Mouse (Mus musculus) heart, postnatal 36 days (tissue): Measurements from ENCODE around the gene Ankrd45. TPM values are rescaled to one million over a fixed set of nuclear protein-coding genes. Genes with fewer than 3 reads are reported as not detected.
"Not testable (repeated sequence)": the region's sequence is repeated elsewhere in the genome, so short reads cannot be mapped to it uniquely, and the experiment has no call there.

Experiments used
- DNase-seq, 2 experiments: peaks; one replicate each; pipeline ENCODE4 v3.0.0; 2021 to 2022
- intact Hi-C: fragments of 180-260 bp; cut with DNase I; formaldehyde crosslinking; loops from one replicate; pipeline ENCODE4 v1.15.1; 2025
- total RNA-seq, 2 experiments: library from RNA; stranded (reverse); gene quantifications; 2 replicates each; pipeline ENCODE4 v1.2.3; 2021

The Ankrd45 gene
- 1 to 10 TPM; 2.3 to 2.8 TPM for total RNA-seq

GRCm38 (mm10) chr1:161142531-161143159 is at the start of gene Ankrd45:
Gene Ankrd45, plus strand, starts transcription at chr1:161142691.
- DNase-seq, result peak in 1 of 2 experiments; percentile 9
- intact Hi-C loops, result no loop called here

GRCm38 (mm10) chr1:161099721-161100405 is 42.6 kb upstream of the Ankrd45 start:
- intact Hi-C loops, result loop anchor here (5.0 kb wide), 1 partner anchor 97 kb away; no protein-coding TSS in a partner anchor
- DNase-seq, result no peak

- no peak for DNase-seq
- intact Hi-C loops, result no loop called here
Measured at GRCm38 (mm10) chr1:161103842-161104241, 38.6 kb upstream of the Ankrd45 start.

- intact Hi-C loops, result no loop called here
- no peak for DNase-seq
Measured at GRCm38 (mm10) chr1:161109216-161109615, 33.3 kb upstream of the Ankrd45 start.

GRCm38 (mm10) chr1:161114591-161114990 is 27.9 kb upstream of the Ankrd45 start:
- intact Hi-C loops, result no loop called here
- no peak for DNase-seq

- intact Hi-C loops, result no loop called here
- DNase-seq, result no peak
Measured at GRCm38 (mm10) chr1:161122661-161123418, 19.7 kb upstream of the Ankrd45 start.

GRCm38 (mm10) chr1:161126461-161126860 is 16.0 kb upstream of the Ankrd45 start:
- no peak for DNase-seq
- intact Hi-C loops, result no loop called here

GRCm38 (mm10) chr1:161130726-161131664 is 11.5 kb upstream of the Ankrd45 start, which contains the start of gene Klhl20:
Gene Klhl20, minus strand, starts transcription at chr1:161131511.
- DNase-seq, result peak; percentile 96 to 97
- intact Hi-C loops, result loop anchor here (2.0 to 5.0 kb wide), 3 partner anchors 59 to 116 kb away; partner anchors contain the start of genes Cenpl, Dars2 and Zbtb37

- intact Hi-C loops, result no loop called here
- DNase-seq, result no peak
Measured at GRCm38 (mm10) chr1:161139496-161139895, 3.0 kb upstream of the Ankrd45 start.

GRCm38 (mm10) chr1:161140026-161140762 is 2.3 kb upstream of the Ankrd45 start:
- intact Hi-C loops, result no loop called here
- no peak for DNase-seq

GRCm38 (mm10) chr1:161143216-161143615 is 725 bp downstream of the Ankrd45 start:
- intact Hi-C loops, result no loop called here
- no peak for DNase-seq

- intact Hi-C loops, result not testable (repeated sequence)
Measured at GRCm38 (mm10) chr1:161145611-161146010, 3.1 kb downstream of the Ankrd45 start.

GRCm38 (mm10) chr1:161147888-161148287 is 5.4 kb downstream of the Ankrd45 start:
- intact Hi-C loops, result no loop called here

More at GRCm38 (mm10) chr1:161145611-161146010, 3.1 kb downstream of the Ankrd45 start:
- not testable (repeated sequence) for DNase-seq

GRCm38 (mm10) chr1:161151098-161151497 is 8.6 kb downstream of the Ankrd45 start:
- no peak for DNase-seq
- intact Hi-C loops, result no loop called here

More at GRCm38 (mm10) chr1:161147888-161148287, 5.4 kb downstream of the Ankrd45 start:
- no peak for DNase-seq

- intact Hi-C loops, result no loop called here
- DNase-seq, result no peak
Measured at GRCm38 (mm10) chr1:161156546-161156945, 14.1 kb downstream of the Ankrd45 start.

GRCm38 (mm10) chr1:161159214-161159613 is 16.7 kb downstream of the Ankrd45 start, which contains the start of gene Tex50:
Gene Tex50, minus strand, starts transcription at chr1:161159314.
- no peak for DNase-seq
- intact Hi-C loops, result no loop called here

- intact Hi-C loops, result no loop called here
- no peak for DNase-seq
Measured at GRCm38 (mm10) chr1:161160266-161160665, 17.8 kb downstream of the Ankrd45 start.

- intact Hi-C loops, result no loop called here
- peak; percentile 57 to 59 for DNase-seq
Measured at GRCm38 (mm10) chr1:161170651-161171050, 28.2 kb downstream of the Ankrd45 start.

- peak; percentile 23 to 55 for DNase-seq
Measured at GRCm38 (mm10) chr1:161180674-161181073, 38.2 kb downstream of the Ankrd45 start.

More at GRCm38 (mm10) chr1:161180674-161181073, 38.2 kb downstream of the Ankrd45 start:
- intact Hi-C loops, result no loop called here
